Mouse (Mus musculus): ENCODE results near the gene Gm20388.

GRCm38 (mm10) chr8:122311115-122311514 lies 2400.5 kb downstream of the Gm20388 start:
- TF ChIP-seq CTCF (IDR thresholded peaks at IDR 0.05; ENCODE audit: extremely low read depth, insufficient read depth, low read length) (no peak), POLR2A (IDR thresholded peaks at IDR 0.05; ENCODE audit: extremely low read depth, insufficient read depth, low read length) (no peak)

Data from cortical plate, adult 2 months (tissue).